Mouse (Mus musculus) heart, postnatal 25 days (tissue): Measurements from ENCODE around the gene Olfr323. TPM values are rescaled to one million over a fixed set of nuclear protein-coding genes. Genes with fewer than 3 reads are reported as not detected.

ENCODE experiments used
- DNase-seq: peaks from one replicate; pipeline ENCODE4 v3.0.0; 2022; ENCODE audit warnings: low spot score
- intact Hi-C: fragments of 180-260 bp; cut with DNase I; formaldehyde crosslinking; loops from one replicate; pipeline ENCODE4 v1.15.1; 2025
- total RNA-seq, 2 experiments: library from RNA; stranded (reverse); gene quantifications; 2 replicates each; pipeline ENCODE4 v1.2.3; 2021

Gene Olfr323
- total RNA-seq, 2 experiments from 2014 or later, result not detected

DNA sequence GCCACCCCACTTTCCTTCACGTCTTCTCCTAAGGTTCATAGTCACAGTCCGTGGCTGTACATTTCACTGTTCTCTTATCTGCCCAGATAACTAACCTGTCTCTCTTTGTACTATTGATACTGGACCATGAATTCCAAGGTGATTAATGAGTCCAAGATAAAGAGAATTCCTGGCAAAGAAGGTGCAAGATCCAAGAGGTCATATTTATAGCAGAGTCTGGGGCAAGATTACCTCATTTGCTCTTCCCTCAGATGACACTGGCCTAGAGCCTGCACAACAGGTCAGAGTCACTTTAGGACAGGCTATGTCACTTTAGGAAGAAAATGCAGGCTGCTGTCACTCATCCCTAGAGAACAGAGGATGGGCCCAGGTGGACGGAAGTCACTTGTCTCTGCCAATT is 25.1 kb downstream of the Olfr323 start:
- no peak for DNase-seq
- intact Hi-C loops, result no loop called here

GRCm38 (mm10) chr11:58604688-58605087 is 25.6 kb downstream of the Olfr323 start:
- no peak for DNase-seq
- intact Hi-C loops, result no loop called here

GRCm38 (mm10) chr11:58602800-58603560 is 27.3 kb downstream of the Olfr323 start:
- no peak for DNase-seq
- intact Hi-C loops, result no loop called here

DNA sequence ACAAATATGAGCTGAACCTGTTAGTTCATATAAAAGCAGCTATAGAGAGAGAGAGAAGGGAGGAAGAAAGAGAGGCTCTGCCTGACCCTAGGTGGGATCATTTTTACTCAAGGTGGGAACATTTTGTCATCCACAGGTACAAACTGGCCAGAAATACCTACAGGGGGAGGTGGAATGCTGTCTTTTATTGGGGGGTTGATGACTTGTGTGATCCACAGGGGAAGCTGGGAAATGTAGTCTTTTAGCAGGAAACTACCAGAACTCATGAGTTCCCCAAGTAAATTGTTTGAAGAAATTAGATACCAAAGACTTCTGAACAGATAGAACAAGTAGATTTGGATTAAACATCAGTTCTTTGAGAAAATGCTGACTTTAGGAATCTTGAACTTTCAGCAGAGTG is 28.2 kb downstream of the Olfr323 start:
- intact Hi-C loops, result no loop called here
- no peak for DNase-seq

- no peak for DNase-seq
- intact Hi-C loops, result no loop called here
Observed at GRCm38 (mm10) chr11:58597837-58598236, 32.5 kb downstream of the Olfr323 start.

GRCm38 (mm10) chr11:58594814-58595213 is 35.5 kb downstream of the Olfr323 start, which contains the start of gene Olfr324:
TSS of gene Olfr324 (plus strand) at chr11:58595114.
- intact Hi-C loops, result no loop called here
- DNase-seq, result no peak

DNA sequence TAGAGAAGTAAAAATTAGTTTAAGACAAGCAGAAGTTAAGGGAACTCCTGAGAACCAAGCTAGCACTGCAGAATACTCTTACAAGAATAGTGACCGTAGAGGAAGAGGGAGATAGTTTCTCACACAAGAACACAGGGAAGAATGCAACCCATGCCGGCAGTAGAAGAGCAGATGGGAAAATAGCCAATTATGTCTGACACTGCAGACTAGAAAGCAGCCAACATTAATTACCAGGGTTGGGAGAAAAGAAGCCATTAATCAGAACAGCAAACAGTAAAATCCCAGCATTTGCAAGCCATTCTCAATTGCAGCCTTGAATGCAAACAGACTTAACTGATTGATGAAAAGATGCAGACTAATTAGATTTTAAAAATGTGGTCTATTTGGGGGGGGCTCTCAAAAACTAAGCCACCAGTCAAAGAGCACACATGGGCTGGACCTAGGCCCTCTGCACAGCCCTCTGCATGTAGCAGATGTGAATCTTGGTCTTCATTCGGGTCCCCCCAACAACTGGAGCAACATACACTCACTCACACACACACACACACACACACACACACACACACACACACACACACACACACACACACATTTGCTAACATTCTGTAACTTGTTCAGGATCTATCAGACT is 41.6 kb downstream of the Olfr323 start:
- intact Hi-C loops, result loop anchor here (5.0 kb wide), 2 partner anchors 186 to 351 kb away; no protein-coding TSS in a partner anchor

GRCm38 (mm10) chr11:58587898-58588348 is 42.4 kb downstream of the Olfr323 start:
- intact Hi-C loops, result loop anchor here (5.0 kb wide), 2 partner anchors 186 to 351 kb away; no protein-coding TSS in a partner anchor
- no peak for DNase-seq

More for the DNA sequence above, 41.6 kb downstream of the Olfr323 start:
- no peak for DNase-seq

- intact Hi-C loops, result no loop called here
Observed at GRCm38 (mm10) chr11:58578636-58579035, 51.7 kb downstream of the Olfr323 start.

GRCm38 (mm10) chr11:58577430-58577829 is 52.9 kb downstream of the Olfr323 start, which contains the start of gene Olfr325:
TSS of gene Olfr325 (plus strand) at chr11:58577730.
- intact Hi-C loops, result no loop called here
- no peak for DNase-seq

More at GRCm38 (mm10) chr11:58578636-58579035, 51.7 kb downstream of the Olfr323 start:
- no peak for DNase-seq

Other genes starting within 250 kb of the Olfr323 start
- gene 1810065E05Rik, start 209.4 kb downstream of the Olfr323 start, total RNA-seq, result not detected
- not detected for gene Gm12253, start 197.9 kb downstream of the Olfr323 start, total RNA-seq
- not detected for gene Lypd9, start 177.6 kb downstream of the Olfr323 start, total RNA-seq
- not detected for gene Olfr30, start 168.2 kb downstream of the Olfr323 start, total RNA-seq
- gene Olfr332, start 137.9 kb downstream of the Olfr323 start, total RNA-seq, result not detected
- gene Olfr331, start 127.9 kb downstream of the Olfr323 start, total RNA-seq, result not detected
- gene Olfr330, start 95.7 kb downstream of the Olfr323 start, total RNA-seq, result not detected
- not detected for gene Olfr329-ps, start 84.1 kb downstream of the Olfr323 start, total RNA-seq
- gene Olfr328, start 74.9 kb downstream of the Olfr323 start, total RNA-seq, result not detected
- not detected for gene Olfr224, start 59.9 kb downstream of the Olfr323 start, total RNA-seq
- not detected for gene Olfr325, start 52.8 kb downstream of the Olfr323 start, total RNA-seq
- gene Olfr324, start 35.4 kb downstream of the Olfr323 start, total RNA-seq, result not detected
- 10 to 100 TPM in 1 of 2 experiments, 1 to 10 TPM in 1; 8.1 to 18.7 TPM for gene 2210407C18Rik, start 14.4 kb downstream of the Olfr323 start, total RNA-seq
- under 1 TPM in 1 of 2 experiments, not detected in 1; 0.10 TPM for gene Trim58, start 10.0 kb upstream of the Olfr323 start, total RNA-seq
- not detected for gene Olfr322, start 28.3 kb upstream of the Olfr323 start, total RNA-seq
- gene Olfr320, start 50.6 kb upstream of the Olfr323 start, total RNA-seq, result not detected
- not detected for gene Olfr319, start 68.7 kb upstream of the Olfr323 start, total RNA-seq
- not detected for gene Olfr318, start 93.5 kb upstream of the Olfr323 start, total RNA-seq
- gene Olfr317, start 108.7 kb upstream of the Olfr323 start, total RNA-seq, result not detected
- gene Olfr316, start 122.2 kb upstream of the Olfr323 start, total RNA-seq, result not detected
- gene Olfr315, start 142.7 kb upstream of the Olfr323 start, total RNA-seq, result not detected
- gene Olfr314, start 152.5 kb upstream of the Olfr323 start, total RNA-seq, result not detected
- not detected for gene Fam183b, start 171.5 kb upstream of the Olfr323 start, total RNA-seq
- not detected for gene Olfr313, start 184.5 kb upstream of the Olfr323 start, total RNA-seq
- not detected for gene Olfr312, start 198.7 kb upstream of the Olfr323 start, total RNA-seq
- gene Olfr311, start 208.8 kb upstream of the Olfr323 start, total RNA-seq, result not detected
- gene Gm12258, start 216.7 kb upstream of the Olfr323 start, total RNA-seq, result 1 to 10 TPM; 2.1 to 2.3 TPM
- gene 2810021J22Rik, start 236.7 kb upstream of the Olfr323 start, total RNA-seq, result 1 to 10 TPM; 1.4 to 2.3 TPM